Mouse (Mus musculus) lung, postnatal 10 days (tissue): ENCODE measurements at regions not wholly inside any gene's neighbourhood (a gene's known extent, or its start where the extent isn't known, plus 50 kb on each side); places are given as distances from the start of the nearest gene placed in this dataset.

ENCODE experiments used
- DNase-seq: peaks from one replicate; pipeline ENCODE4 v3.0.0; 2021

DNA sequence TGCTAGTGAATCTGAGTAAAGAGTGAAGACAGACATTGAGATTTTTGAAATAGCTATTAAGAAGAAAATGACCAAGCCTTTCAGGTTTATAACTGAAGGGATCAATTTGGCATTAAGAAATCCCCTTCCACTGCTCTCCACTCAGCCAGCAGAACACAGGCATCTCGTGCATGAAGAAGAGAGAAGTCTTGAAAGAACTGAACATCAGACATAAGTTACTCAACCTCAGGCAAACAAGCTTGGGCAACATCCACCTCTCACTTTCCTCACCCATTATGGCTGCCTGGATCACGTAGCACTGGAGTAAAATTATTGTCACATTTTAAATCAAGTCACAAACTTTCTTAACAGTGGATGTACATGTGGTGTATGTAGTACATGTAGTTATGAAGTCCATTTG lies 115.6 kb upstream of the Otogl start:
- DNase-seq = no peak

DNA sequence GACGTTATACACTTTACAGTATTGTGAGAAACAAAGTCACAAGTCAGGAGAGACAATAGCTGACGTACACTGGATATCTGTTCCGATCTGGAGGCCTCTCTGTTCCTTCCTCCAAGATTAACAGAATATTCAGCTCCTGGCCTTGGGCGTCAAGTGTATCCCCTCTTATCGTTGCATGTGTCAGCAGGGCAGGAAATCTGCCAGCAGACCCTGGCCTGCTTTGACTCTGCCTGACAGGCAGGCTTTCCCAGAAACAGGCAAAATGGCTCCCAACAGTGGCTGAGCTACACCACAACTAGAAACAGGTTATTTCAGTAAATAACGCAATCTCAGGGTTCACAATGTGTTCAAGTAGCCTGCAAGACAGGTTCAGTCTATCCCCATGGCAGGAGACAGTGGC lies 112.3 kb upstream of the Otogl start:
- DNase-seq = no peak

DNA sequence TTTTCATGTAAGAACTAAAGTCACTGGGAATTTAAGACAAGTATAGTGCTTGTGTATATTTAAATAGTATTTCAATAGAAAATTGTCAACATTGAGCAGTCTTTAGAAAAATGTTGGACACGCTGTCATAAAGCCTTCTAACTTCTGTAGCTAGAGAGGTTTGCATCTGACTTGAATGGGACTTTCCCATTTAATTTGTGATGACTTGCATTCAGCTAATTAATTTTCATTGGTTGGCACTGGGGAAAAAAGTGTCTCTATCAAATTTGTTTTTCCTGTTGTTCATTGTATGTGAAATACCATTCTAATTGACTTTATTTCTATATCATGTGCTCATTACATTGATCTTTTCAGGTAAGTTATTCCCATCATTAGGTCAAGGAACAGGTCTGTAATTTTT lies 104.6 kb upstream of the Otogl start:
- no peak for DNase-seq

DNA sequence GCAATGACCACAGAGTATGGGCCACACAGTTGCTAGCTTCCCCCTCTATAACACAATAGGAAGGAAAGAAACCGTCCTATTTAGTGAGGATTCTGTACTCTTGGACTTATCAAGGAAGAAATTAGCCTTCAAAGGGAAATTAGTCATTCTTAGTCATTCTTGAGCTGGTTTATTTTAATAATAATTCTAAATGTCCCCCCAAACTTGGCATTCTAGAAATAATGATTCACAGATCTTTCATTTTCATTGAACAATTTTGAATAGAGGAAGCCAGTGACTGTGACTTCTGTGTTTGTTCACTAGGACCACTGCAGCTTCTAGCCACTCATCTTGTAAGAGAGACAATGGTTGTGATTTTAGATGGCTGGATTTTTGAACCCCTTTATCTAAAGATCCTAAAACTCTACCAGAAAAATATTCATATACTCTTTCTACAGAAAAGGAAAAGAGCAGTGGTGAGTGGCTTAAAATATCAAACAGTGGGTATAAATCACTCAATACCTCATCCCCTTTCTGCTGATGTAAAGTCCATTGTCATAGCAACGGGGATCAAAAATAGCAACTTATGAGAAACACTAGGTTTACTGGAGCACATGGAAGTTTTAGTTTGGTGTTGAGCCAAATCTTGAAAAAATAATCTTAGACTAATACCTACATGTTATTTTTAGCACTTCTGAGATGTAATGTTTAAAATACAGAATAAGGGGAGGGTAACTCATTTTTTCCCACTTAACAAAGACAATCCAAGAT lies 83.1 kb upstream of the Otogl start:
- DNase-seq = no peak

DNA sequence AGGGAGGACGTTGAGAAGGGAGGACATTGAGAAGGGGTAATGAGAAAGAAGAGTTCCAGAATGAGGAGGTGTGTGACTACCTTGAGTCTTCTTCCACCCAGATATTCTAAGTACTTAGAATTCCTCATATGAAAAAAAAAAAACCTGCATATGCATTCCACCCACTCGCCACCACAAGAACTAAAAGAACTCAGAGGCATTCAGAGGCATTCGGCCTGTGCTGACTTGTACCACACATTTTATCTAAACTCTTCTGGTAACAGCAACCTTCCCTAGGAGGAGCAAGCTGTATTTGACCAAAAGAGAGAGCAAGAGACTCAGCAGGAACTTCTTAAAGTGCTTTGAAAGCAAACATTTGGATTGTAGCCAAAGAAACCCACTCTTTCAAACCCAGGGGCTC lies 80.7 kb upstream of the Otogl start:
- DNase-seq = no peak

DNA sequence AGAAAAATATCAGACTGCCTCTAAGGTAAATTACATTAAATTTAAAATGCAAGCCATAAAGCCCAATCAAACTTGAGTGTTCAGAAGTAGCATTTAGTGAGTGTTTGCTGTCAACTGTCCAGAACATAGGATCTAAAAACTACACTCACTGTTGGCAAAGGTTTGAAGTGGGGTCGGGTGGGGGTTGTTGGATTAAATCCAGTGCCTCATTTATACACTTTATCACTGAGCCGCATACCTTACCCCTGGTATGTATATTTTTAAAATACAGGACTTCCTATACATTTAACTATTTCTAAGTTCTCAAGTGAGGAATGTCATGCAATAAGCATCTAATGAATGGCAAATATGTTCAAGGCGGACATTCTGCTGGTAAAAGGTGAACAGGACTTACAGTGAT lies 78.6 kb upstream of the Otogl start:
- DNase-seq = no peak

DNA sequence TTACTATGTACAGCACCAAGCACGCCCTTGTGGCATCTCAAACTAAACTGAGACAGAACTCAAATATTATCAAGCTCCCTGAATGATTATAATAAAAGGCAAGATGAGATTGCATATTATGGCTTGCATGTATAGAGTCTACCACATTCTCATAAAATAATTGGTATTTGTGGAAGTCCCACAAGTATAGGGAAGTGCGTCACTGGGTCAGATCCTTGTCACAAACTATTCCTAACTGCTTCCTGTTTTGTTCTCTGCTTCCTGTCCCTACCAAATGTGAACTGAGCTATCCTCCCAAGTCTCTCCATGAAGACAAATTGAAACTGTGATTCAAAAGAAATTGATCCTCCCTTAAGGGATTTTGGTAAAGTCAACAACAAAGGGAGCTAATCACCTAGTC lies 78.0 kb upstream of the Otogl start:
- no peak for DNase-seq

DNA sequence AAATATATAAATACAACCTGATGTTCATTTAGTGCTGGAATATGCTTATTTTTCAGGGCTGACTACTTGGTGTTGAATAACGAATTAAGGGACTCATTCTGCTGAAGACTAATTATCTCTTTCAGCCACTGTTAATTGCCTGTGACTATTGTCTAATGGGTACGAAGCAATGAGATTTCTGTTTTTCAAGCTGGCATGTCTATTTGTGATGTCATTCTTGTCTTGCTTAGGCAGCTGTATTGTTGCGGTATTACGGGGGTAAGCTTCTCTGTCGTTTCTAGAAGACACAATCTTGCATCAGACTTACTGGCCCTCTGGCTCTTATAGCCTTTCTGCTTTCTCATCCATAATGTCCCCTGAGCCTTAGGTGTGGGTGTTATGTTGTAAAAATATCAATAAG lies 70.7 kb upstream of the Otogl start:
- DNase-seq = no peak

DNA sequence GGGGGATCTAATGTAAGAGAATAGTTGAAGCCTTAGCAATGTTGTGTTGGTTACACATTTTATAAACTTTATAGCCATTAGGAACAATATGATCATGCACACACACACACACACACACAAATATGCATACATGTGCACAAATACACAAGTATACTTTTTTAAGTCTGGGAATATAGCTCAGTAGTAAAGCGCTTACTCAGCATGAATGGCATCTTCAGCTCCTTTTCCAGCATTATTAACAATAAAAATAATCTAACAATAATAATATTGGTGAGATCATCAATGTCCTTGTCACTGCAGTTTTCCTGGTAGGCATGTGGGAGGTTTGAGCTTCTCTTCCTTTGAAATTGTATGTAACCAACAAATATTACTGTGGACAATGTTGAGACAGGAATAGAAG lies 70.1 kb upstream of the Otogl start:
- no peak for DNase-seq

DNA sequence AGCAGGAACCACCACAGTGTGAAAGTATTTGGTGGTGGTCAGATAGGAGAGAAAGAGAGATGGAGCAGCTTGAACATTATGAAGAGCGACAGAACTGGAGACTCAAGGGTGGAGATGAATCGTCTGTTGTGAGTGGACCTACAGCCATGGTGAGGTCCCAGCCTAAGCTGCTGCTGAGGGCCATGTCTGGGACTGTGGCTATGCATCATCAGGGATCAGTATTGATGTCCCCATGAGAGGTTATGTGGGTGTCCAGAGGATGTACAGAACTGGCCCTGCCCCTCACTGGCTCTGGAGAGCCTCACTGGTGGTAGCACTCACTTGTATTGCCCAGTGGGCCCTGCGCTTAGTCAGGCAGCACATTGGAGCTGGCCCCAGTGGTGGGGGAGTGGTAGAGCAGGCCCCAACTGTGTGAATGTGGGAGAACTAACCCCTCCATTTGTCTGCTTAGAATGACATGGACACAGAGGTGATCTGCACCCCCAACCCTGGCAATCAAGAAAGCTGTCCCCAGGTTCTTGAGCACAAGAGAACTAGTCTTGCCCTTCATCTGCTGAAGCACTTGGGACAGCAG lies 64.5 kb upstream of the Otogl start:
- DNase-seq = no peak

DNA sequence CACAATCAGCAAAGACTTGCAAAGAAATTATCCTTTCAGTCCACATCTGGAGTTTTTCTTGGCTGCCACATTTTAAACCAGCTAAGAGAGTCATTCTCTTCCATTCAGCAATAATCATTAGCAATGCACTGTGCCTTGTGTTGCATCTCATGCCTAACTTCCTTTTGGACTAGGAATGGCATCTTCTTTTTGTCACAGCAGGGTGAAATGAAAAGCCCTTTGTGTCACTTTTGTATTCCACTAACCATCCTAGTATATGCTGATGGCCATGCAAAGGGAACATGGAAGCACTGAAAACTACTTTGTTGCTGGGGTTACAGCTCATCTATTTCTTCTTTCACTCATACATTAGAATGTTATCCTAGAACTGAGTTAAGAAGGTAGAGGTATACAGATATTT lies 59.8 kb upstream of the Otogl start:
- DNase-seq = no peak

DNA sequence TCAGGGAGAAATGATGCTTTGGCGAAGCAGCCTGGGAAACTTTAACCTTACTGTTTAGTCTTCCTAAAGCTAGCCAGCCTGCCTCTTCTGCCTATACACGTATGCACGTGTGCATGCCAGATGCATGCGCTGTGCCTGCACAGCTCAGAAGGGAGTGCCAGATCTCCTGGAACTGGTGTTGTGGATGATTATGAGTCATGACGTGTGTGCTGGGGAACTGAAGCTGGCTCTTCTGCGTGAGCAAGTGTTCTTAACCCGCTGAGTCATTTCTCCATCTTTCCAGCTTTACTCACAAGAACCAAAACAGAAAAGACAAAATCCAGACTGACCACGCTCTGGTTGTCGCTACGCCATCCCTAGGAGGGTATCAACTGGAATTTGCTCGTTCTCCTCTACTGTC lies 55.1 kb upstream of the Otogl start:
- DNase-seq = no peak

DNA sequence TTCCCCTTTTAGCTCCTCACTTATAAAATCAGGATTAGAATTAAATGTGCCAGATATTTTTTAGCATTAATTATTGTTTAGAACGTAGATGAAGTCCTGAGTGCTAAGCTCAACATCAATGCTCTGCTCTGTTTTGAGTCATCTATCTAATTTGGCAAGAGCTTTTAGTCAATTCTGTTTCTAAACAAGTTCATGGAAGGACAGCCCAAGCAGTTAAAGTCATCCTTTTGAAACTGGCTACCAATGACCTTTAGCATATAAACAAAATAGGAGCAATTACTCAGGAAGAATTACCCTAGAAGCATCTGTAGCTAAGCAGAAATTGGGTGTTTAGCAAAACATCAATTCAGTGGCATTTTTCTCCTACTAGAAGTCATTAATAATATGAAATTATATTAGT lies 52.1 kb upstream of the Otogl start:
- DNase-seq = no peak

DNA sequence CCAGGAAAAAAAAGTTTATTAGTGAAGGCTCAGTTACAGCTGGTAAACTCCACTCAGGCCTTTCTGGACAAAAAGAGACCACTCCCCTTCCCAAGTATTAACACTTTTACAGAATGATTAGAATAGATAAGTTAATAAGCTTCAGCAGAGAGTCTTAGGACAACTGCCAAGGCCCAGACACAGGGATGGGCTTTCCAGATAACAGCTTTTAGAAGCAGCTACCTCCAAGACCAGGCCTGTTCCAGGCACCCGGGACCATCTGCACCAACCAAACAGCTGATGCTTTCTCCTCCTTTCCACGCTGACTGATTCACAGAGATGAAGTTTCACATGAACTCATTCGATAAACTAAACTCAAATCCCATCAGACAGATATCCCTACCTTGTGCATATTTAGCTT lies 50.2 kb upstream of the Otogl start:
- DNase-seq = no peak
